Mouse (Mus musculus) heart, embryonic 10.5 days (tissue): ENCODE results near the gene Lrrk1. TPM values are rescaled to one million over a fixed set of nuclear protein-coding genes. Genes with fewer than 3 reads are reported as not detected.
A peak's percentile ranks its signal among the peaks of the same experiment; 100 is the strongest.

Experiments
- DNase-seq: peaks from one replicate; pipeline ENCODE4 v3.0.0-alpha.2; 2017; ENCODE audit warnings: low spot score
- H3K27ac ChIP-seq: fragments of 300-500 bp; sonication (generic); 2 replicates; pipeline ENCODE4 v1.5.1; 2016; ENCODE audit warnings: mild to moderate bottlenecking
- H3K27me3 ChIP-seq: fragments of 300-500 bp; sonication (generic); 2 replicates; pipeline ENCODE4 v1.6.1; 2016; ENCODE audit warnings: mild to moderate bottlenecking; ENCODE audit not compliant: poor library complexity, insufficient read depth, severe bottlenecking
- H3K36me3 ChIP-seq: fragments of 300-500 bp; sonication (generic); 2 replicates; pipeline ENCODE4 v1.6.1; 2016; ENCODE audit warnings: mild to moderate bottlenecking, moderate library complexity
- H3K4me1 ChIP-seq: fragments of 300-500 bp; sonication (generic); 2 replicates; pipeline ENCODE4 v1.6.1; 2016; ENCODE audit warnings: mild to moderate bottlenecking
- H3K4me3 ChIP-seq: fragments of 300-500 bp; sonication (generic); 2 replicates; pipeline ENCODE4 v1.5.1; 2016; ENCODE audit warnings: mild to moderate bottlenecking, moderate library complexity
- H3K9me3 ChIP-seq: fragments of 300-500 bp; sonication (generic); 2 replicates; pipeline ENCODE4 v1.6.1; 2016; ENCODE audit warnings: mild to moderate bottlenecking, moderate library complexity
- WGBS: fragments of 180-500 bp; shearing (Covaris S2); methylation state at CpG from one replicate; pipeline ENCODE4 v1.1.7; 2016; 5-methylcytosine and 5-hydroxymethylcytosine counted together
- polyA plus RNA-seq: library from polyadenylated mRNA; unstranded; fragments of >200 nt; fragmentation: Nextera tagmentation; extraction: Ambion mirVana; gene quantifications from 2 replicates; pipeline ENCODE4 v1.2.1, GENCODE M21; 2016

The Lrrk1 gene
- polyA plus RNA-seq, 1 experiment from 2014 or later, result 9.9 TPM

DNA sequence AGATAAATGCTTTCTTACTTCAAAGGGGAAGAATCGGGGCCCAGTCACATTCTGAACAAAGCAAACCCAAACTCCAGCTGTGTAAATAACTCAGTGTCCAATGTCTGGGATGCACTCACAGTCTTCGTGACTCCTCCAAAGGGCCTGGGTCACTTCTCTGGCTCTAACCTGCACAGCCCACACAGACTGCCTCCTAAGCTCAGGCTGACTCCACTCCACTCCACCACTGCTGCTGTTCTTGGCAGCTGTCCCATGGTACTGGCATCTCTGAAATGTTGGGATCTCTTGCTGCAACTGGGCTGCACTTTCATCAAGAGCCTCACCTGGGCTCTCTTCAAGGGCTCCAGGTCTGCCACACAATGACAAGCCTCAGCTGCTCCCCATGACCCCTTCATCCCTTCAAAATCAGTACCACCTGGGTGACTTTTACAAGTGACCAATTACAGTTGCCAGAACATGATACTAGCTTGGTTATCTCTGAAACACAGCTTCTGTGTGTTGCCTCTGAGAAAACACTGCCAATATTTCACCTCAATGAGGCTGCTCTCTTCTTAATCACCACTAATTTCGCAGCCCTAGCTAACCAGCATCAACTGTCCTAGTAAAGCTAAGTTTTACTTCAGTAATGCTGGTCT lies 62.6 kb downstream of the Lrrk1 start:
- H3K4me3 ChIP-seq, result no peak overlapping the region
- H3K27ac ChIP-seq, result no peak overlapping the region
- no peaks in the 10 kb centered on the region for H3K36me3 ChIP-seq
- no peaks in the 10 kb centered on the region for H3K27me3 ChIP-seq
- H3K9me3 ChIP-seq, result no peaks in the 10 kb centered on the region
- H3K4me1 ChIP-seq, result no peaks in the 10 kb centered on the region
- WGBS, result 70% methylated on average over 3 of the region's 3 CpGs
- DNase-seq, result no peak

DNA sequence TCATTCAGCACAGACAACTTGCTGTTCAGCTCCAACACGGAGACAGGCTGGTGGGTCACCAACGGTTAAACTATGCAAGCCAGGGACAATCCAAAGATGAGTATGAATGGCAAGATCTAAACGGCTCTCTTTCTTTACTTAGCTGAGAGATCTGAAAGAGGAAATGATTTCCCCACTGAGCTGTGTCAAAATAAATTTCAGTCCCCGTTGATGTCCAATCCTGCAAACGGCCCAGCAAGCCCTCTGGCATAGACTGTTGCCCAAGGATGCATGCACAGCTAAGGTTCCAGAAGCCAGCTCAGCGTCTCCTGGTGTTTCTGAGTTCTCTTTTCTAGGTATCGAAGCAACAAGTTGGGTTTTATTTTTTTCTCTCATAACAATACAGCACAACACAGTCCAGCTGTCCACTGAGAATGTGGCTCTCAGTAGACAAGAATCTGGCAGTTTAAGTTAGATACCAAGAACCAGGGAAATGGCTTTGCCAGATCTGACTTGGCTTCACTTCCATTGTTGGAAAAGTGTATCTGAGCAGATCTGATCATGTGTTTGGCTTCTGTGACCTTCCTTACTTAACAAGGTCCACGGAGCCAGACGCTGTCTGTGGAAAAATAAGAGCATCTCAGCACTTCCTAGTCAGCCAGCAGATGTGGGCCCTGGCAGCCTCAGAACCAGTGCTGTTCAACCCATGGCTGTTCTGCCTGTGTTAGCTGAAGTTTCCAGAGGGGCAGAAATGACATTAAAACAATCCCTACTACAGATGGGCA lies 64.7 kb downstream of the Lrrk1 start:
- Histone ChIP-seq H3K4me3 (no peak overlapping the region), H3K27me3 (no peaks in the 10 kb centered on the region), H3K36me3 (no peaks in the 10 kb centered on the region), H3K9me3 (no peaks in the 10 kb centered on the region), H3K4me1 (no peaks in the 10 kb centered on the region), H3K27ac (no peak overlapping the region)
- no peak for DNase-seq
- 82% methylated on average over 9 of the region's 9 CpGs for WGBS

DNA sequence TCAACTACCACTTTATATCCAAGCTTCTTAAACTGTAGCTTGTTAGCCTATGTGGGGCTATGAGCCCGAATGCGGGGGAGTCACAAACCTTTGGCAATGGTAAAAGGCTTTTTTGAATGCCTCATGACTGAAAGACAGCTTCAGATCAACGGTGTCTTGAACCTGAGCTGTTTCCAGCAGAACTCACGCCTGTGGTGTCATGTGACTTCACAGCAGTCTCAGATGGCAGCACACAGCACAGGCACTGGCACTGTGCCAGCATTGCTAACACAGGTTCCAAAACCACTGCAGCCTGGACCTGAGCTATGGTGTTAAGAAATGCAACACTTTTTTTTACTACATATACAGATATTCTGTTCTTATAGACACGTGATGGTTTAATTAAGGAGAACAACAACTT lies 67.2 kb downstream of the Lrrk1 start:
- no peak overlapping the region for H3K4me3 ChIP-seq
- H3K27ac ChIP-seq, result no peak overlapping the region
- H3K36me3 ChIP-seq, result peaks cover 5% of the 10 kb centered on the region; the same call in 1 of the 2 replicates
- DNase-seq, result no peak
- H3K4me1 ChIP-seq, result no peaks in the 10 kb centered on the region
- H3K9me3 ChIP-seq, result no peaks in the 10 kb centered on the region
- H3K27me3 ChIP-seq, result no peaks in the 10 kb centered on the region
- 57% methylated on average over 5 of the region's 5 CpGs for WGBS

DNA sequence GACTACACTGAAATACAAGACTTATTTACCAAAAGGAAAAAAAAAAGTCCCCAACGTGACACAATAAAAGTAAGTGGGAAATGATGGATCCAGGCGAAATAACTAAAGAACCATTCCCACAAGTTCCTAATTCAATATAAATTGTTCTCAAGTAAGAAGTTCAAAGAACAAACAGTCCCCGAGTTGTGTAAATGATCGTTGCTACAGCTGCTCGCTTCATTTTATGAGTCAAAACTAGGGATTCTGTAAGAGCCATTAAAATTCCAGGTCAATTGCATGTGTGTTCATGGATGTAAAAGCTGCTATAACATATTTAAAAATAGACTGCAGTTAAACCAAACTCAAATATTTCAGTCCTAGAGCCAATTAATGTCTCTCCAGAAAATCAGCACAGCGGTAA lies 70.0 kb downstream of the Lrrk1 start:
- no peak for DNase-seq
- Histone ChIP-seq H3K36me3 (peaks cover 12% of the 10 kb centered on the region; the same call in 1 of the 2 replicates), H3K9me3 (no peaks in the 10 kb centered on the region), H3K4me1 (no peaks in the 10 kb centered on the region), H3K27me3 (no peaks in the 10 kb centered on the region), H3K27ac (no peak overlapping the region), H3K4me3 (no peak overlapping the region)
- 80% methylated on average over 6 of the region's 6 CpGs for WGBS

- Histone ChIP-seq H3K4me3 (no peak overlapping the region), H3K27me3 (peaks cover 24% of the 10 kb centered on the region), H3K27ac (no peak overlapping the region), H3K9me3 (no peaks in the 10 kb centered on the region), H3K4me1 (peaks cover 22% of the 10 kb centered on the region), H3K36me3 (peaks cover 9% of the 10 kb centered on the region; the same call in 1 of the 2 replicates)
- DNase-seq, result no peak
- 69% methylated on average over 26 of the region's 26 CpGs for WGBS
Observed at GRCm38 (mm10) chr7:66310670-66311656, 77.2 kb downstream of the Lrrk1 start.

DNA sequence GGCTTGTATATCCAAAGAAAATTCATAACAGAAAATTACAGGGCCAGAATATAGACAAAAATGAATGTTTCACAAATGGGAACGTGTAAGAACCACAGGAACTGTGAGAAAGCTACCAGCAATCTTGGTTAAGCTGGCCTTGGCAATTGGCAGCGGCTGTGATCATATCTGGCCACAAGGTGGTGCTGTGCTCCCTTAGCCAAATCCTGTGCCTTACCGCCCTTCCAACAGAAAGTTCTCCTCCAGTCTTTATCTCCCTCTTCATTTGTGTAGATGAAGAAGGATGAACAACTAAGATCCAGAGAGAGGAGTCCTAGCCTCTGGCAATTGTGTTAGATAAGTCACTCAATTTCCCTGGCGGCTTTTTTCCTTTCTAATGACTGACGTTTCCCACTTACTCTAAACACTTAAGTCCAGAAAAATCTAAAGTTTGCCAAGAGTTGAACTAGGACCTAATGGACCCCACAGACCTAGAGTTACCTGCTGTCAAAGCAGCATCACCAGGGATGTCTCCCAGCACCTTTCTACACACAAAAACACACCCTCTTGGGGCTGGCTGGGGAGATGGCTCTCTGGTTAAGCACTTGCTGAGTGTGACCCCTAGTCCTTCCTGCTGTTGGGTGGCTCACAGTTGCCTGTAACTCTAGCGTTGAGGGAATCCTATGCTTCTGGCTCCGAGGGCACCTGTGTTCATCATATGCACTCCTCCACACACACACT lies 78.0 kb downstream of the Lrrk1 start:
- Histone ChIP-seq H3K4me3 (no peak overlapping the region), H3K4me1 (peaks cover 22% of the 10 kb centered on the region), H3K27me3 (peaks cover 24% of the 10 kb centered on the region), H3K9me3 (no peaks in the 10 kb centered on the region), H3K27ac (no peak overlapping the region), H3K36me3 (peaks cover 6% of the 10 kb centered on the region; the same call in 1 of the 2 replicates)
- WGBS, result 35% methylated on average over 7 of the region's 7 CpGs
- DNase-seq, result no peak

- no peak for DNase-seq
- 31% methylated on average over 5 of the region's 5 CpGs for WGBS
- Histone ChIP-seq H3K4me3 (no peak overlapping the region), H3K36me3 (peaks cover 6% of the 10 kb centered on the region; the same call in 1 of the 2 replicates), H3K9me3 (no peaks in the 10 kb centered on the region), H3K27ac (0 out of 2 replicates have a peak overlapping the region, but pooled peaks have one; percentile 47), H3K27me3 (peaks cover 24% of the 10 kb centered on the region), H3K4me1 (peaks cover 22% of the 10 kb centered on the region)
Observed at GRCm38 (mm10) chr7:66309240-66309949, 78.8 kb downstream of the Lrrk1 start.

DNA sequence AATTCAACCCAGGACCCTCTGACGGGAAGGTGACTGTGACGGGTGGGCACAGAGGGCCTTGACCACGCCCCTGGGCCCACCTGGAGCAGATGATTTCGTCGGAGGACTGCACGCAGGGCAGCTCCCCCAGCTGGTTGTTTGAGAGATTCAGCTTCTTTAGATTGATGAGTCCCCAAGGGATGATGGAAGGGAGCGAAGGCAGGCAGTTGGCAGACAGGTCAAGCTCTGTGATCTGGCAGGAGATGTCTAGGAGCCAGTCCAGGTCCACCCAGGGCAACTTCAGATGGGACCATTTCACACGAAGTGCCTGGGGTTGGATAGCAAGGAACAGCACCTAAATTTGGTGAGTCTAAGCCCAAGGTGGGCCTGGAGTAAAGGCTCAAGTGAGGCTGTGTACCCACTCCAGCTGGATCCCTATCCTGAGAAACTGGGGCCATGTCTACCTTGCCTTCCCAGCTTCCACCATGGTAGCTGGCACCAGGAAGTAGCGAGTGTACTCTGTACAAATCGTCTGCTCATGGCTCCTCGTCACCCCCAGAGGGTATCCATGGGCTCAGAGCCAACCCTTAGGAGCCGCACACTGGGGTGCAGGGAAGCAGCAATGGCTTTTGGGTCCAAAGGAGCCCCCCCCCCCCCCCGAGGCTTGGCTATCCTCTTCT lies 79.4 kb downstream of the Lrrk1 start:
- H3K27ac ChIP-seq, result peak overlapping the region; percentile 52; the same call in 1 of the 2 replicates
- peaks cover 22% of the 10 kb centered on the region for H3K4me1 ChIP-seq
- DNase-seq, result no peak
- H3K36me3 ChIP-seq, result peaks cover 3% of the 10 kb centered on the region; the same call in 1 of the 2 replicates
- peaks cover 24% of the 10 kb centered on the region for H3K27me3 ChIP-seq
- no peak overlapping the region for H3K4me3 ChIP-seq
- WGBS, result 74% methylated on average over 13 of the region's 13 CpGs
- H3K9me3 ChIP-seq, result no peaks in the 10 kb centered on the region

DNA sequence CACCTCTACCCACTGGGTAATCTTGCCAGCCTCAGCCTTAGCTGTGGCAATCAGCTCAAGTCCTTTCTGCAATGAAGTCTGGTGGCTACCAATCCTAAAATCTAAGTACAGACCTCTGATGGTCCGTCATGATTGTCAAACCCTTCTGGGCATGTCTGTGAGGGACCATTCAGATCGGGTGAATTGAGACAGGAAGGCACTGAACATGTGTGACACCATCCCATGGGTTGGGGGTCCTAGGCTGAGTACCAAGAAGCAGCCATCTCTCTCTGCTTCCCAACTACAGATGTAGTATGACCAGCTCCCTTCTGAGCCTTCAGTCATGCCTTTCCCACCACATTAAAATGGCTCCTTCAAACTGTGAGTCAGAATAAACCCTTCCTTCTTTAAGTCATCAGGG lies 80.4 kb downstream of the Lrrk1 start:
- Histone ChIP-seq H3K27me3 (peaks cover 24% of the 10 kb centered on the region), H3K9me3 (no peaks in the 10 kb centered on the region), H3K4me1 (peaks cover 22% of the 10 kb centered on the region), H3K27ac (no peak overlapping the region), H3K36me3 (peaks cover 3% of the 10 kb centered on the region; the same call in 1 of the 2 replicates), H3K4me3 (no peak overlapping the region)
- WGBS, result 83% methylated on average over 2 of the region's 2 CpGs
- DNase-seq, result no peak

DNA sequence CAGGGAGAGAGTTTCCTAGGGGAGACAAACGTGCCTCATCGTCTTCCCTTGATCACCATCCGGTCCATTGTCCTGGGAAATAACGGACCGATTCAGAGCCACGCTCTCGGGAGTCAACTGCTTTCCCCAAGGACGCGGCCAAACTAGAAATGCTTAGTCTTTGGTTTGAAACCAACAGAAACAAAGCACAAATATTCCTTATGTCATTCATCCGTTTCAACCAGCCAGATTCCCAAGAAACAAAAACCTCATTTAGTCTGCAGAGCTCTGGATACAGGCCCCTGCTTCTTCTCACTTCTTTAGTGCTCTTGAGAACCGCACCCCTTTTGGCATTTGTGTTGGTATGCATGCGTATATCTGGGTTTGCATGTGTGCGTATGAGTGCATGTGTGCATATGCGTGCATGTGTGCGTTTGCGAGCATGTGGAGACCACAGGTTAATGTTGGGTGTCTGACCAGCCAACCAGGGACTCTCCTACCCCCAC lies 82.4 kb downstream of the Lrrk1 start:
- peaks cover 20% of the 10 kb centered on the region for H3K27me3 ChIP-seq
- no peak overlapping the region for H3K27ac ChIP-seq
- no peak for DNase-seq
- no peaks in the 10 kb centered on the region for H3K9me3 ChIP-seq
- H3K4me1 ChIP-seq, result peaks cover 16% of the 10 kb centered on the region
- WGBS, result 86% methylated on average over 16 of the region's 16 CpGs
- no peak overlapping the region for H3K4me3 ChIP-seq
- peaks cover 3% of the 10 kb centered on the region; the same call in 1 of the 2 replicates for H3K36me3 ChIP-seq

GRCm38 (mm10) chr7:66304993-66305713 lies 83.0 kb downstream of the Lrrk1 start:
- Histone ChIP-seq H3K4me3 (no peak overlapping the region), H3K9me3 (no peaks in the 10 kb centered on the region), H3K36me3 (peaks cover 3% of the 10 kb centered on the region; the same call in 1 of the 2 replicates), H3K27me3 (peaks cover 20% of the 10 kb centered on the region), H3K27ac (no peak overlapping the region), H3K4me1 (peaks cover 15% of the 10 kb centered on the region)
- 82% methylated on average over 8 of the region's 8 CpGs for WGBS
- no peak for DNase-seq
